Mouse (Mus musculus) cerebellum, adult 2 months (tissue): ENCODE data around the gene Lmntd1. TPM values are rescaled to one million over a fixed set of nuclear protein-coding genes. Genes with fewer than 3 reads are reported as not detected.

ENCODE experiments used
- DNase-seq, 2 experiments: peaks; one replicate each; pipeline ENCODE4 v3.0.0; 2021
- H3K27ac ChIP-seq: fragments of 200-500 bp; 2 replicates; pipeline ENCODE4 v1.5.1; 2012; ENCODE audit warnings: low read length, control low read depth, inconsistent platforms; ENCODE audit not compliant: insufficient read depth
- H3K27me3 ChIP-seq: fragments of 200-500 bp; 2 replicates; pipeline ENCODE4 v1.6.1; 2012; ENCODE audit warnings: inconsistent platforms, mild to moderate bottlenecking, low read length, moderate library complexity; ENCODE audit not compliant: control insufficient read depth, insufficient read depth
- H3K4me1 ChIP-seq: fragments of 200-500 bp; 2 replicates; pipeline ENCODE4 v1.6.1; 2011; ENCODE audit warnings: low read length; ENCODE audit not compliant: control insufficient read depth, insufficient read depth
- H3K4me3 ChIP-seq: fragments of 200-500 bp; replicated peaks from 2 replicates; pipeline ENCODE3; 2011; ENCODE audit warnings: mild to moderate bottlenecking, low read depth, low read length, control low read depth; ENCODE audit not compliant: insufficient read depth
- CTCF ChIP-seq: fragments of 200-500 bp; IDR thresholded peaks from 2 replicates; pipeline ENCODE4 v1.5.1; 2011; ENCODE audit warnings: low read depth, mild to moderate bottlenecking, control low read depth, low read length, moderate library complexity, borderline replicate concordance; ENCODE audit not compliant: insufficient read depth
- POLR2A ChIP-seq: fragments of 200-500 bp; IDR thresholded peaks from 2 replicates; pipeline ENCODE4 v1.6.1; 2011; ENCODE audit warnings: low read length, control low read depth, borderline replicate concordance; ENCODE audit not compliant: insufficient read depth
- WGBS: fragments of 180-500 bp; shearing (Covaris S2); methylation state at CpG from one replicate; pipeline ENCODE4 v1.1.7; 2018; 5-methylcytosine and 5-hydroxymethylcytosine counted together
- polyA plus RNA-seq: library from polyadenylated mRNA; depleted of rRNA; stranded (reverse); fragments of >200 nt; gene quantifications from 2 replicates; pipeline ENCODE4 v1.2.3, GENCODE M21; 2012

Lmntd1 gene
- polyA plus RNA-seq, 1 experiment: 0.70 TPM

DNA sequence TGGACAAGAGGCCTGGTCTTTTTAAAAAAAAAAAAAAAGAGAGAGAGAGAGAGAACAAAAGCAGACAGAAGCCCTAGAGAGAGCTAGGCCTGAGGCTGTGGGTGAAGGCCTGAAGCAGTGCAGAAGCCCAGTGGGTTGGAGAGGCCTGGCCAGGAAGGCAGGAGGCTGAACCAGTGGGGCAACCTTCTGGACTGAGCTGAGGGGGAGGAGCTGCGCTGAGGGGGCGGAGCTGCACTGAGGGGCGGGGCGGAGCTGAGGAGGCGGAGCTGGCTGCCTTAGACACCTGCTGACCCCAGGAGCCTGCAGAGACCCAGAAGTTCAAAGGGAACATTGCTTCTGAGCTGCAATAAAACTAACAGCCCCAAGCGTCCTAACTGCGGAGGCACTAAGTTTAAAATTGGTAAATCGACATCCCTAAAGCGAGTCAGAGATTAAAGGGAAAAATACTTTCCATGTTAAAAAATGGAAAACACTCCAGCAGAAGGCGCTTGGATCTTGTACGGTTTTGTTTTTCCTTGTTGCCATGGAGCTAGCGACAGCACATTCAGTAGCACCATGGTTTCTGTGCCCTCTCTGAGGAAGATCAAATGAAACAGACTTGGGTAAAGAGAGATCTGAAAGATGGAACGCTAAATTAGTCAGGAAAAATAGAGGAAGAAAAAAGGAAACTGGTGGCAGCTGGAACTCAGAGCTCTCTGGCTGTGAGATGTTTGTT lies 68.0 kb downstream of the Lmntd1 start:
- Histone ChIP-seq H3K4me1 (no peaks in the 10 kb centered on the region), H3K27me3 (no peaks in the 10 kb centered on the region), H3K4me3 (no peak overlapping the region), H3K27ac (no peak overlapping the region)
- DNase-seq: no peak
- TF ChIP-seq CTCF: no peak
- WGBS: 56% methylated on average over 13 of the region's 13 CpGs

DNA sequence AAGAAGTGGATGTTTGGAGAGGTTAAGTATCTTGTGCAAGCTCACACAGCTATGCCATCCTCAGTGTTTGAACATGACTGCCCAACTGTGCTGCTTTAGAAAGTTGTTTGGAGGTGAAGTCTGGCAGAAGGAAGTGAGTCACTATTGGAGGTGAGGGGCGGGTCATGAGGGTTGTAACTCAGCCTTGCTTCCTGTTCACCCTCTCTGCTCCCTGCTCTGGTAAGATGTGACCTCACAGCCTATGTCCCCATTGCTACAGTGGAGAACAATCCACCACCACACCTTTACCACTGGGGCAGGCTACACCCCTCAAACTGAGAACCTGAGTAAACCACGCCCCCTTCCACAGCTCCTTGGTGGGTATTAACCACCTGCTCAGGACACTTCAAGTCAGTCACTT lies 69.3 kb downstream of the Lmntd1 start:
- Histone ChIP-seq H3K27ac (no peak overlapping the region), H3K27me3 (no peaks in the 10 kb centered on the region), H3K4me1 (no peaks in the 10 kb centered on the region), H3K4me3 (no peak overlapping the region)
- no peak for DNase-seq
- TF ChIP-seq CTCF (no peak), POLR2A (no peak)
- WGBS: 95% methylated on average over 2 of the region's 2 CpGs

DNA sequence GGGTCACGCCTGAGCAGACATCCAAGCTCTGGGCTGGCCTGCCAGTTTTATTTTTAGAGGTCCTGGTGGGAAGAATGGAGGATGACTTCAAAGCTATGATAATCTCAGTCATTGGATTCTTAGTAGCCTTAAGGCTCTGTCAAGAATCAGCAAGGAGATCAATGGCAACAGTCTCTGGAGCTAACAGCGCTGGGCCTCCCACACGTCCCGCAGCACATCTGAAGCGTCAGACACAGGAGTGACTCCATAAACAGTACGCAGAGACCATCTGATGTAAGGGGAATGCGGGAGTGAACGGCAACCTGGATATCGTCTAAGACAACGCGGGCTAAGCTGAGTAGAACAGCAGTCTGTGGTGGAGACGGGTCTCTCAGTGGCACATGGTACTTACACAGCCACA lies 69.8 kb downstream of the Lmntd1 start:
- H3K27me3 ChIP-seq: no peaks in the 10 kb centered on the region
- no peaks in the 10 kb centered on the region for H3K4me1 ChIP-seq
- DNase-seq: no peak
- WGBS: 86% methylated on average over 12 of the region's 12 CpGs
- TF ChIP-seq POLR2A (no peak), CTCF (no peak)
- H3K27ac ChIP-seq: no peak overlapping the region
- H3K4me3 ChIP-seq: no peak overlapping the region

DNA sequence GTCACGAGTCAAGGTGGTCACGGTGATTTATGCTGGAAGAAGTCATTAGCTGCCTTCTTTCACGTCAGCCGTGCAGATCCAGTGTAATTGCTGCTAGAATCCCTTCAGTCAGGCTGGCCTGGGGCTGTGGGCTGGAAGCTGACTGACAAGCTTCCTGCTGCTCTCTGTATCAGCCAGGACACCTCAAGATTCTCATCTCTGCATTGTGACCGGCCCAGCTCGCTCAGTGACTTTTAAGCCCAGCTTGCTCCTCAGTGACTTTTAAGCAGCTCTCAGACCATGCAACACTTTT lies 74.6 kb downstream of the Lmntd1 start:
- WGBS: 66% methylated on average over 6 of the region's 6 CpGs
- Histone ChIP-seq H3K27ac (no peak overlapping the region), H3K27me3 (no peaks in the 10 kb centered on the region), H3K4me1 (no peaks in the 10 kb centered on the region), H3K4me3 (no peak overlapping the region)
- TF ChIP-seq POLR2A: no peak
- TF ChIP-seq CTCF: no peak
- no peak for DNase-seq

DNA sequence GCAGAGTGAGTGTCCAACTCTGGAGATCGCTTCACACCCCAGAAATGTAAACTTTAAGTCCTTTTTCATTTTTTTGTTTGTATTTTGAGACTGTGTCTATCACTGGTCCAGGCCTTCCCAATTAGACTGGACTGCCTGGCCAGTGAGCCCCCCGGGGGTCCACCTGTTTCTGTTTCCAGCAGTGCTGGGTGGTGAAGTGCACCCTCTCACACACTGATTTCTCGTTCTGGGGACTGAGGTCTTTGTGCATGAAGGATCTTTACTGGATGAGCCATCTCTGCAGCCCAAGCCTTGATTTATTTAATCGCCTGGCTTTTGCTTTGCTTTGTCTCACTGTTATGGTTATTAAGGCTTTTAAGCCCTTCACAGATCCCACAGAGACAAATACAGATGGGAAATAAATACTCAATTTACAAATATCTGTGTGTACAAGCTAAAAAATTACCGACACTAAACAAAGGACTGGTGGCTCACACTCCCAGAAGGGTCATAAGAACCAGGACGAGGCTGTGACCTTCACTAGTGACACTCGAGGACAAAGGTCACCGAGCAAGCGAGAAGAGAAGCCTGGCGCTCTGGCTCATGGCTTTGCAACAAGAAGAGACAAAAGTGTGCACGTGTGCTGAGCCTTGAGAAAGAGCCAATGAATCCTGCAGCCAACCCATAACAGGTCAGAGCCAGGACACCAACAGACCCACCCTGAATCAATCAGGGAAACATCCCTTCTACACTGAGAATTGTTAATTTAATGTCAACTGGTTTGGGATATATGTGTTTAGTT lies 75.1 kb downstream of the Lmntd1 start:
- Histone ChIP-seq H3K4me1 (no peaks in the 10 kb centered on the region), H3K27ac (no peak overlapping the region), H3K4me3 (no peak overlapping the region), H3K27me3 (no peaks in the 10 kb centered on the region)
- no peak for DNase-seq
- 61% methylated on average over 11 of the region's 11 CpGs for WGBS
- TF ChIP-seq CTCF: no peak
- TF ChIP-seq POLR2A: no peak

DNA sequence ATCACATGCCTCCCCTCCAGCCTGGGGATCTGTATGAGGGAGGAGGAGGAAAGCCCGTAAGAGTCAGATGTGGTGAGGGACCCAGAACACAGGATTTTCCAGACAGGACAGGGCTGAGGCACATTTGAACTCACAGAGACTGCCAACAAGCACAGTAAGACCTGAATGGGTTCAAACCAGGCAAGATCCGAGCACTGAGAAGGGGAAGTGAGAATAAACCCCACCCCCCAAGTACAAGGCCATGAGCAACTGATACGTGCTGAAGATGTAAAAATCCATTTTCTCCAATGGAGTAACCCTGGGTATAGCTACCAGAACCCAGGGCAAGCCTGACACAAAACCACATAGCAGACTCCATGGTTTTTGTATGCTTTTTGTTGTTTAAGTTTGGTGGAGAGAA lies 83.7 kb downstream of the Lmntd1 start:
- H3K4me3 ChIP-seq: no peak overlapping the region
- no peaks in the 10 kb centered on the region for H3K4me1 ChIP-seq
- H3K27ac ChIP-seq: no peak overlapping the region
- no peaks in the 10 kb centered on the region for H3K27me3 ChIP-seq
- DNase-seq: no peak
- TF ChIP-seq POLR2A: no peak
- no peak for TF ChIP-seq CTCF
- WGBS: 84% methylated on average over 3 of the region's 3 CpGs

DNA sequence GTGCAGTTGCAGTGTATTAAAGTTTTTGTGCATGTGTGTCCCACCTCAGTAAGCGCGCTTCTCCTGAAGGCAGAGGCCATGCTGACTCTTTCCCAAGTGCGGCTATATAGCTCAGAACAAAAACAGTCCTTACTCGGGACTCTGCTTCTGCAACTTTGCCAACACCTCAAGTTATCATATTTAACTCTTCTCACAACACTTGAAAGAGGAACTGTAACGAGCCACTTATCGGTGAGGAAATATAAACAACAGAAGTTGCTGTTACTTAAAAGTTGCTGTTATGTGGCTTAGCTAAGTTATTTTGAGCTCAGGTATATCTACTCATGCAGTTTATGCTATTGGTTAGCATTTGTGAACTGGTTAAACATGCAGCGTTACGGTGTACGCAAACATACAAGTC lies 90.8 kb downstream of the Lmntd1 start:
- H3K27ac ChIP-seq: no peak overlapping the region
- no peaks in the 10 kb centered on the region for H3K4me1 ChIP-seq
- TF ChIP-seq CTCF: no peak
- no peak for TF ChIP-seq POLR2A
- 96% methylated on average over 9 of the region's 9 CpGs for WGBS
- DNase-seq: no peak
- H3K27me3 ChIP-seq: no peaks in the 10 kb centered on the region
- no peak overlapping the region for H3K4me3 ChIP-seq

DNA sequence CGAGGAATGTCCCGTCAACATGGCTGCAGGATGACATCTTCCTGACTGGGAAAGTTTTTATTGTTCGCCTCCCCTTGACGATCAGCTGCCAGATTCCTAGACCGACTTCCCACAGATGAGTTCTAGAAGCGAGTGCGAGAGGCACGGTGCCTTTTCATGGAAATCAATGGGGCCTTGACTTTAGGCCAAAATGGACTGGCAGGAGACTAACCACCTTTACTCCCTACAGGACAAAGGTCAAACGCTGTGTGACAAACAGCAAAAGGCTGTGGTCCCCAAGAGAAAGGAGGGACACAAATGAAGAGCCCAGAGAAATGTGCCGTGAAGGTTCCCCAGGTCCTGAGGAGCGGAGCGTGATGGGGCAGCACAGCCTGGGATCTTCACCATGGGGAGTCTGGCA lies 91.5 kb downstream of the Lmntd1 start:
- Histone ChIP-seq H3K4me1 (no peaks in the 10 kb centered on the region), H3K4me3 (no peak overlapping the region), H3K27me3 (no peaks in the 10 kb centered on the region), H3K27ac (no peak overlapping the region)
- peak in 1 of 2 experiments; percentile 11 for DNase-seq
- WGBS: 51% methylated on average over 12 of the region's 12 CpGs
- TF ChIP-seq POLR2A (no peak), CTCF (no peak)
